Mouse (Mus musculus) CH12F3 (cell line): Measurements from ENCODE around the gene Foxp1.

ENCODE experiments used
- in situ Hi-C: fragments of 300-500 bp; cut with MboI; formaldehyde crosslinking; loops from 2 replicates; pipeline ENCODE4 v1.14.3; 2020; ENCODE audit warnings: low sequenced_read_pairs

Foxp1 gene

DNA sequence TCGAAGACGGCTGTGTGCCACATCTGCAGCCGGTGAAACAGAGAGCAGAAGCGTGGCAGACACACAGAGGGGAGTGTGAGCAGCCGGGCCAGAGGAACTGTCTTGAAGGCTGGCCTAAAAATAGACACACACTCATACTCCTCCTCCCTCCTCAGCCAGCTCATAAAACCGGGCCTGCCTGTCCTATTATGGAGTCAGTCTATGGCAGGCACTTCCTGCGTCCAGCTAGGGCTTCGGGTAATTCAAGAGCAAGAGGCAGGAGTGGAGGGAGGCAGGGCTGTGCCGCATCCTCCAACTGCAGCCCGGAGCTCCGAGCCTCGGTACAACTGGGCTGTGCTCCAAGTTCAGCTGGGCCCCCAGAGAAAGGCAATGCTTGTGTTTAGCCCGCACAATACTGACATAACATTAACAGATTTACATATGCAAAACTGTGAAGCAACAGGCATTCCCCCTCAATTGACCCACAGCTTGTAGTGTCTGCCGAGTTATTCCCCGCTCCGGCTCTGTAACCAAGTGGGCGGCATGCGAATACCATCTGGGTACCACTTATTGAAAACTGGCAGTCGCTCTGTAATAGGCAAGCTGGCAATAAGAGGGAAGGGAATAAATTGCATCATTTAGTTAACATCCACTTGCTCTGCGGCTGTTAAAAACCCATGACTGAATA lies 37.2 kb downstream of the Foxp1 start:
- in situ Hi-C loops: no loop called here

DNA sequence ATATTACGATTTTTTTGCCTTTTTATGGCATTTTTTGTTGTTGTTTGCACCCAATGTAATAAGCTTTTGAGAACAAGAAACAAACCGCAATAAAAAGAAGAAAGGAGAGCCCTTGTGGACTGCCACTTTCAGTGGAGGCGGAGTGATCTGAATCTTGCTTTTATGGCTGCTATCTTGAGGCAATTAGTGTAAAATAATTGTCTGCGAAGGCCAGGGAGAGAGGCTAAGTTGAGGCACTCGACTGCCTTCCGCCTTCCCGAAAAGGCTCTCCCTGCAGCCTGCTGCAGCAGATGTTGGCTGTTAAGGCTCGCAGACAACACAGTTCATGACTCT lies 37.7 kb downstream of the Foxp1 start:
- in situ Hi-C loops: no loop called here

DNA sequence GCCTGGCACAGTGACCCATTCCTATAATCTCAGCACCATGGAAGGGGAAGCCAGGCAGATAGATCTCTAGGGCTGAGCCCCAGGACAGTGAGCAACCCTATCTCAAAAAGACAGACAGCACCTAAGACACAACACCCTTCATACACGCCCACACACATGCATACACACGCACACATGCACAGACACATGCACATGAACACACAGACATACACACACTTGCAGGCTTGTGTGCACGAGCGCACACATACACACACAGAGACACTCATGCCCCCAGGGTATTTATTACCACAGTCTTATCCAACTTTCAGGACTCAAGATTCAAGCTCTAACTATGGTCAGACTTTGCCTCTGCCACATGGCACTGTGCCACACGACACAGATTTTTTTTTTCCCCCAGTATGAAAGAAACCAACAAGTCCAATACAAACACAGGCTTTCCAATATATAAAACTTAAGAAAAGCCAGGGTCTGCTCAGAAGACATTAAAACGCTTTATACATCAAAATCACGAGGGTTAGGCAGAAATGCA lies 38.3 kb downstream of the Foxp1 start:
- in situ Hi-C loops: no loop called here

DNA sequence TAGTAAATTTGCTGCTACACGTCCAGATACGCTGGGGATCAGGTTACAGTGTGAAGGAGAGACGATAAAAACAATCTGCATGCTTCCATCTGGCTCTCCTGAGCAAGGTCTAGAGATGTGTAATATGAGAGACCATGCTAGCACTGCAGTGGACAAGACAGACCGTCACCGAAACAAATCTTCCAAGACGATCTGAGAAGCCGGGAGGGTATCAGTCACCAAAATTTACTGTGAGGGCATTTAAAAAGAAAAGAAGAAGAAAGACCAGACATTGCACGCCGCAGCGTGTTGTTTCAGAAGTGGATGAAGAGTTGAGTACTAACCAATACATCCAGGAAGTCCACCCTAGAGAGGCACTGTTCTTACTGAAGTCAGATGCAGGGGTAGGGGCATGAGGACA lies 39.0 kb downstream of the Foxp1 start:
- in situ Hi-C loops: no loop called here

DNA sequence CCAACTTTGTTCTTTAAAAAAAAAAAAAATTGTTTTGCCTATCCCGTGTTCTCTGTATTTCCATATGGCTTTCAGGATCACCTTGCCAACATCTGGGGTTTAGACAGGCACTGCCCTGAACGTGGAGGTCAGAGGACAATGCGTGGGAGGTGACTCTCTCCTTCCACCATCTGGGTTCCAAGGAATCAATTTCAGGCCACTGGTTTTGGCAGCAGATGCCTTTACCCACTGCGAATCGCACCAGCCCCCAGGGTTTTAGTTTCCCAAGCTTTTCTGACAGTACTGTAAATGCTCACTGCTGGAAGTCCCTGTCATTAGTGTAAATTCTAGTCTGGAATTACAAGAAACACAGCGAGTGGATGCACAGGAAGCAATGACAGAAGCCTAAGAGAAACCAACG lies 41.0 kb downstream of the Foxp1 start:
- in situ Hi-C loops: no loop called here

DNA sequence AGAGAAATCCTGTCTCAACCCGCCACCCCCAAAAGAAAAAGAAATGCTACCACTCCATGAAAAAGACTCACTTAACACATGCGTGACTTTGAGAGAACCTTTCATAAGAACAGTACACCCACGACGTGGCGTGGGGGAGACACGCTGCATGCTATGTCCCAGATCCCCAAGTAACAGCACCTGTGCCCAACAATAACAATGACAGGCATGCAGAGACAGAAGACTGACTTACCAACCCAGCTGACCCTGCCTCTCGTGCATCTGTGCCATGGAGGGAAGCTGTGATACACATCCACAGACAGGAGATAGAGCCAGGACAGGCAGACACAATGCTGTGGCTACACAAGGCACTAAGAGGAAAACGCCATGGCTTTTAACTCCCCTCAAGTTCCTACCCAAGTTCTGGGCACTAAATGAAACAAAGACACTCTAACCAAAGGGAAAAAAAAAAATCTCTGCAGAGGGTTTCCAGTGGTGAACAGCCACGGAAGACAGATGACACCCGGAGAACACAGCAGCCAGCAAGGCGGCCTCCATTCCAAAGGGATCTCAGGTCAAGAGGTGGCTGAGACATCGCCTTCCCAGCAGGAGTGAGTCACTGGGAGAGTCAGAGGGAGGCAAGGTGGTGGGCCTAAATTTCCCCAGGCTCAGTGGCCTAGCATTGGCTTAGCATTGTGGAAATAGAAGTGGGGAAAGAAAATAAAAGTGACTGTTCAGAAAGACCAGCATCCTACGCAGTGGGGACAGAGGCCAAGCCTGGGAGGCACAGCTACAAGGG lies 43.5 kb downstream of the Foxp1 start:
- in situ Hi-C loops: no loop called here

DNA sequence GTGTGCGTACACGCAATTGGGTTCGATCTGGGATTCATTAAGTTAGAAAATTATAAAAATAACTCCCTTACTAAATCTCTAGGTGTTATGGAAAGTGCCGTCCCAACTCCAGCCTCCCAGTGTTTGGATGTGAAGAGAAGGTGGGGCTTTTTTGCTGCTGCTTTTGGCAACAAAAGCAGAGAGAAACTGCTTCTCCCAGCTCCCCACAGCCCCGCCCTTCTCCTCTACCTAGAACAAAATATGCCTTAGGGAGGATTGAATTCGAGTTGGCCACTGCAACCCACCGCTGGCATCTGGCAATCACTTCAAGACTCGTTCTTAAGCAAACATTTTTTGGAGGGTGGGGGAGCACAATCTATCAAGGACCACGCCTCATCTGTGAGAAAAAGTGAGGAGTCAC lies 47.5 kb downstream of the Foxp1 start:
- in situ Hi-C loops: no loop called here

DNA sequence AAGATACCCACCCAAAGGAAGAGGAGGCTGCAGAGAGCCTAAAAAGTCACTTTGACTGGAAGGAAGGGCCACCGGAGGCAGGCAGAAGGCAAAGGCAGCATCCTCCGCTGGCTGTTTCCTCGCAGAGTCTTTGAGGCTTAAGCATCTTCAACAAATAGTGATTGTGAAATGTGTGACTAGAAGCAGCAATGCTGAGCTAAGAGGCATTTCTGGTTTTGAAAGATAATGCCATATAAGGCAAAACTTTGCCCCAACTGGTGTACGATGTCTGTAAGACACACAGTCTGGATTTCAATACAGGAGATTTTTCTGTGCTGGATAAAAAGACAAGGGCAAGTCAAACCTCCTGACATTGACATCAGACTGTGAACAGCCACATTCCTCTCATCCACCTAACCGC lies 51.6 kb downstream of the Foxp1 start:
- in situ Hi-C loops: no loop called here

DNA sequence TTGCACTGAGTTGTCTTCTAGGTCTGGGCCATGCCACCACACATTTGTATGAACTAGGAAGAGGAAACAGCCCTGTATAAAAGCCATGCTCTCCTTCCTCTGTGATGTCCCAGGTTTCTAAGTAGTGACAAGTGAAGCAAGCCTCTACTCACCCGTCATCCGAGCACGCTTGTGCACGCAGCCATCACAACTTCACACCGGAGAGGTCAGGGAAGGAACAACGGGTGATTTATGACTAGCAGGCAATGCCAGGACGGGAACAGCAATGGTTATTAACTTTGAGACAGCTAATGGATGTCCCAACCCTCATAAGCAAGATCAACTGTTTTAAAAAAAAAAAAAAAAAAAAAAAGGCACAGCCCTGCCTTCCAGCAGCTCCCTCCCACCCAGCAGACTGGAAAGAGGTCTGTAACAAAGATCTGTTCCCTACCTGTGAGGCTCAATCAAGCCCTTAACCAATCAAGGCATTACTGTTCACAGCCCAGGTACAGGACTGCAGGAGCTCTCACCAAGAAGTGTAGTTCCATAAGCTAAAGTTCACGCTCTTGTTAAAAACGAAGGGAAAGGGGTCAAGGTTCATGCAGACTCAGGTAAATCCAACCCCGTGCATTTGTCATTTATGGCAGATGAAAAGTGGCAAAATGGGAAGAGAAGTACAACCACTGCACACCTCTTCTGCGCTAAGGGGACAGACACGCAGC lies 53.2 kb downstream of the Foxp1 start:
- in situ Hi-C loops: no loop called here

DNA sequence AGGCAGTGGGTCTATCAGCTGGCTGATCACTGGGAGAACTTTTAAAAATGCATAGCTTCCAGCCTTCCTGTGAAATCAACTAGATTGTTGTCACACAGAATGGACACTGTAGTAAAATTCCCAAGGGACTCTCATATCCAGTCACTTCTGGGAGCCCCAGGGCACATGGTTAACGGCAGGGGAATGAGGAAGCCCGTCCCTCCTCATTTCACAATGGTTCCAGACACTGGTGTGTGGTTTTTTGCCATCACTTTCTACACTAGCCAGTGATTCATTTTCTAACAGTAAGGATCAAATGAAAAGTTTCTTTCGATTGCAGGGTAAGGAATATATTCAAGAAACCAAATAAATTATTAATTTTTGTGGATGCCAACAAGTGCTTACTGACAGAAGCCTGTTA lies 54.7 kb downstream of the Foxp1 start:
- in situ Hi-C loops: no loop called here

DNA sequence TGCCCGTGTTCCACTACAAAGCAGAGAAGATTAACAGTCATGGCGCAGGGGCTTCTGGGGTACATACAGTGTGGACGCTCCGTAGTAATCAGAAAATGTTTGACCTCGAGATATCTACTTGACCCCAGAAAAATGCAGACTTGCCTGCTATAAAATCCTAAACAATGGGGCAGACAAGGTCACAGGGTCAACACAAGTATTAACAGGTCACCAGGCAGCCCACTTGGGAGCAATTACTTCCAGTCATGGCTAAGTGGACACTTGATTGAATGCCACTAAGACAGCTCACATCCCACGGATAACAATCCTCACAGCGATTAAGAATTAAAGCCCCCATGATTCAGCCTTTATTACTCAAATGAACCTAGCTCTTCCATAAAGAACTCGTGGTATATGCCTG lies 55.4 kb downstream of the Foxp1 start:
- in situ Hi-C loops: no loop called here

DNA sequence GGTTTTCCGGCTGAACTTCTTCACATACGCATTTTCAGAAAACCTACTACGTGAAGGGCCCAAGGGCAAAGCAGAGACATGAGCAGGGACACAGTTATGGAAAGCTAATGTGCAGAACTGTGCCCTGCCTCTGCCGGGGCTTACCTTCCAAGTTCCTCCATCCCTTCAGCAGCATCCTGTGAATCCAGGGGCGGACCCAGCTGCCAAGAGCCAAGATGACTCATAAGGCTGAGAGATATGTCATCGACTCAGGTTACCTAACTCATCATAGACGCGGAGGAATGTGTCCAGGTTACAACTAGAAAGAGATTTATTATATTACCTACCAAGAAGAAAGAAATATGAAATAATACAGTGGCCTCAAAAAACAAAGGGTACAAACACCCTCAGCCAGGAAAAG lies 56.2 kb downstream of the Foxp1 start:
- in situ Hi-C loops: no loop called here

DNA sequence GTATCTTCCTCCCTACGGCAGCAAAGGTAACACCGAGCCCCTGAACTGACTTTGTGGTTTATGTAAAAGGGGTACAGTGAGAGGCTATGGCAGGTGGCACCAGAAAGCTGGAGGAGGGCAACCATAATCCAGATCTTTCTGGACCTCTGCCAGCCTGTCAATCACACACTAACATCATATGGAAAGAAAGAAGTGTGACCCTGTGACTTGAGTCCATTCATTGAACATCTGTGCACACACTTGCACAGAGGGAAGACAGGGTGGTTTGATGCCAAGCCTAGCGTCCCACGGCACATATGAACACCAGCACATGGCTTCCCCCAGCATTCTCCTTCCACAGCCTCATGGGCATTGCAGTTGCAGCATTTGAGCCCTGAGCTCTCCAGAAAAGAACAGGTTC lies 58.1 kb downstream of the Foxp1 start:
- in situ Hi-C loops: no loop called here

DNA sequence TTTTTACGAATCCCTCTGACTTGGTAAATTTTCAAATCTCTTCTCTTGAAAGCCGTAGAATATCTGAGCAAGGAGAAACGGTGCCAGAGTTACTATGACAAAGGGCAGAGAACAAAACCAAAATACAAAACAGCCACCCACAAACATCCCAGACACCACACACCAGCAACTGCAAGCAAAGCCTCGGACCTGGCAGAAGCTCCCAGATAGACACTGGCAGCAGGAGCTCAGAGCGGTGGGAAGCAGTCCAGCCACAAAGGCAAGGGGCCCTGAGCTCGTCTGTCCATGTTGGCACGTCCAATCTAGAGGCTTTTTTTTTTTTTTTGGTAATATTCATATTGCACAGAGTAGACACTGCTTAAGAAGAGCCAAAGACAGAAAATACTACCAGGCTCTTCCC lies 58.6 kb downstream of the Foxp1 start:
- in situ Hi-C loops: no loop called here

DNA sequence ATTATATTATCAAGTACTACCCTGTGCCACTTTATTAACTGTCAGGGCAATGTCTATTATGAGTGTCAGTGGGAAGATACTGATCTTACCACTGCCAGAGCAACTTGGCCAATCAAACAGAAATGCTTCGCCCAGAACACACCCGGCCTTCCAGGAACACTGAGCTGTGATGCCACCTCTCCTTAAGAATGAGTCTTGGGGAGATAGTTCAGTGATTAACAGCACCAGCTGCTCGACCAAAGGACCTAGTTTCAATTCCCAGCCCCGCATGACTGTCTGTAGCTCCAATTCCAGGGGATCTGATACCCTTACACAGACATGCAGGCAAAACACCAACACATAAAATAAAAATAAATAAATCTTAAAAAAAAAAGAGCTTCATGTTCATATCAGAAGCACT lies 63.7 kb downstream of the Foxp1 start:
- in situ Hi-C loops: no loop called here

DNA sequence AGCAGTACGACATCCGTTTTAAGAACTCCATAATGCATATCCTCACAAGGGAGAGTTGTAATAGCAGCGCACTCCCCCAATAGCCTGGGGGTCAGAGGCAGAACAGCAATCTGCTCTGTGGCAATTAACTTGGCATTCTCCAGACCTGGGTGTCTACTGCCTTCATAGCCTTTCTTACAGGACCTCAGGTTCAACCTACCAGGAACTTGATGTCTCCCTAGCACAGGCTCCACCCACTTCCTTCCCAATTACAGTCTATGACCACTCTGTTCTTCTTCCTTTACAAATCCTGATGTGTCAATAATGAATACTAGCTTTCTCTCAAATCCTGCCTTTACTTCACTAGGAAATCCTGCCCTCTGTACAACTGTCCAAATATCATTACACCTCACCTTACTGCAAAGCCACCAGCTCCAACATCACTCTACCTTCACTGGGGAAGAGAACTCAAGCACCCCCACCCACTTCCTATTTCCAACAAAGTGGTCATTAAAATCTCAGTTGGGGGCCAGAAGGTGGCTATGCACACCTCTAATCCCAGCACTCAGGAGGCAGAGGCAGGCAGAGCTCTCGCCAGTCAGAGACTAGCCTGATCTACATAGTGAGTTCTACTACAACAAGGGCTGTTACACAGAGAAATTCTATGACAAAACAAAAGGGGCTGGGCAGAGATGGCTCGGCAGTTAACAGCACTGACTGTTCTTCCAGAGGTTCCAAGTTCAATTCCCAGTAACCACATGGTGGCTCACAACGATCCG lies 68.6 kb downstream of the Foxp1 start:
- in situ Hi-C loops: no loop called here

DNA sequence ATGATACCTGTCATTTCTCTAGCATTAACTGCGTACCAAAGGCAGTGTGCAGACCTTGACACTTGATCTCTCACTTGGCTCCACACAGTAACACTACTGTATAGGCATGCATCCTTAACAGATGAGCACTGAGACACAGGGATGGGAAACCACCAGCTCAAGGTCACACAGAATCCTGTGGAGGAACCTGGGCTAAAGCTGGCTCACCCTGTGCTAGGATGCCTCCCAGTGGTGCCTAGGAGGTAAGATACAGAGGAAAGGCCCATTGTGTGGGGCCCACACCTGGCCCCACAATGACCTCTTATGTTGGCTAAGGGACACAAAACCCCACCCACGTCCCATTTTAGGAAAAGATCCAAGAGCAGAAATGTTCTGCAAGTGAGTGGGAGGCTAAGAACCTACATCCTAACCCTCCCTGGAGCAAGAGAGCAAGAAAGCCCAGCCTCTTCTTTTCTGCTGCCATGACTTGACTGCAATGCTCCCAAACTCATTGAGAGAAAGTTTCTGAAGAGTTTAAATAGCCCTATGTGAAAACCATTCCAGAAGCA lies 69.8 kb downstream of the Foxp1 start:
- in situ Hi-C loops: no loop called here

DNA sequence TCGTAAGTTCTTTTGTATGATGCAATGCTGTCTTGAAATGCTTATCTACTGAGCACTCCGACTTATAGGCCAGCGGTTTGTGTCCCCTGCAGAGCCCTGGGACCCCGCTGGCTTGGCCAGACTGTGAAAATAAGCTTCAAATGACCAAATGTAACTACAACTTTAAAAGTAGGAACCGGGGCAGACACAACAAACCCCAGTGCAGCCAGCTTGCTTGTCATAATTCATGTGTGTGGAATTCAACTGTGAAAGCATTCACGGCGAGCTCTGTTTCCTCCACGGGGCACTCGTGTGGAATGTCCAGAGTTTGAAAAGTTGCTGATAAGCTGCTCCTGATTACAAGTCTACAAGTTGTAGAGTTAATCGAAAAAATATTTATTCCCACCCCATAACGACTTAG lies 71.0 kb downstream of the Foxp1 start:
- in situ Hi-C loops: no loop called here

DNA sequence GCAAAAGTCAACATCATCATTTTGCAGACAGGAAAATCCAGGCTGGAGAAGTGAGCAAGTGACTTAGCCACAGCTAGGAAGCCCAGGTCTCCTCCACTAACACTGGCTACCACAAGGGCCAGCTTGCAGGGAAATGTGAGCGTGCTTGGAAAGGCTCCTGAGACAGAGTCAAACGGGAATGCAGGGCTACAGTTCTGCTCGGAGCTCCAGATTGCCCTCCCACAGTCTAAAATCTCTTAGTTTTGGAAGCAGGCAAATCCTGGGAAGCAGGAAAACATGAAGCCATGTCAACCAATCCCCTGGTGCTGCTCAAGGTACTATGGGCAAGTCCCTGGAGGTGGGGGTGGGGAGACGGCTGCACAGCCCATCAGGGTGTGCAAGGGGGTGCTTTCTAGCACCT lies 75.1 kb downstream of the Foxp1 start:
- in situ Hi-C loops: no loop called here

DNA sequence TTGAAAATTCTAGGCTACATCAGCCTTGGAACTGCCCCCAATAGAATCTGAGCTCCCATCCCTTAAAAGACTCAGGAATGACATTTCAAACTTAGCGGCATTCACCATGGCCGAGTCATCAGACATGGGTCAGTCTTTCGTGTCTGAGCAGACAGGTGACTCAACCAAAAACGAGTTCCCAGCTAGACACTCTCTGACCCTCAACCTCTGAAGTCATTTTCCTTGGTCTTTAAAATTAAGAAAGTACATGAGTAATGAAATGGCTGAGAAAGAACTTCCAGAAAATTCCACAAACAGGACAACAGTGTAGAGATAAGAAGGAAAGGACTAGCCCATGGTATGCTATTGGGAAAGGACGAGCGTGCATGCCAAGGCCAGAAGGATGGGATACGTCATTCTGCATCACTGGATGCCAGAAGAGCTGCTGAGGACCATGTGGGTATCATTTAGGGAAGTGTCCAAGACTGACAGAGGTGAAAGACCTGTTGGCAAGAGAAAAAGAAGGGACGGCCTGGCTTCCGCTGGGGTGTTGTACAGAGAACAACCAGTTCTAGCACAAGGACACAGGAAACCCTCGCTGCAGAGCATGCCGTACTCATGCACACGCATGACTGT lies 75.6 kb downstream of the Foxp1 start:
- in situ Hi-C loops: no loop called here

DNA sequence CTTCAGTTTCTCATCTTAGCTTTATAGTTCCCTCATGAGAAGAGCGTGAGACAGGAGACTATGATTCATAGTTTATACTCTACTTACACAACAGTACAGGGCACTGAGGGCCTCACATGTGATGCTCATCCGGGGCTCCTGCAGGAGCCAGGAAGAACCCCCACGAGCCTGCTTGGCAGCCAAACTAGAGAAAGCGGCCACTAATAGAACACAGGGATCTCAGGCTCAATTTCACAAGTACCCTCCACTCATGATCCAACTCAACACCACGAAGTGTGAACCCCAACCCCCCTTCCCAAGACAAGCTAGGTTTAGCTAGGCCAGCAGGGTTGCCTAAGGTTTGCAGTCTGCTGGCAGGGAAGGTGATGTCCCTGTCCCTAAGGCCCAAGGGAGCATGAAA lies 79.1 kb downstream of the Foxp1 start:
- in situ Hi-C loops: no loop called here
